Mouse (Mus musculus) urinary bladder, adult 18-20 months (tissue): ENCODE results near the gene Themis2.

Experiments
- DNase-seq, 2 experiments: peaks; one replicate each; pipeline ENCODE4 v3.0.0; 2022; ENCODE audit warnings: low spot score in 2 of 2, mixed read lengths in 2 of 2

The Themis2 gene

DNA sequence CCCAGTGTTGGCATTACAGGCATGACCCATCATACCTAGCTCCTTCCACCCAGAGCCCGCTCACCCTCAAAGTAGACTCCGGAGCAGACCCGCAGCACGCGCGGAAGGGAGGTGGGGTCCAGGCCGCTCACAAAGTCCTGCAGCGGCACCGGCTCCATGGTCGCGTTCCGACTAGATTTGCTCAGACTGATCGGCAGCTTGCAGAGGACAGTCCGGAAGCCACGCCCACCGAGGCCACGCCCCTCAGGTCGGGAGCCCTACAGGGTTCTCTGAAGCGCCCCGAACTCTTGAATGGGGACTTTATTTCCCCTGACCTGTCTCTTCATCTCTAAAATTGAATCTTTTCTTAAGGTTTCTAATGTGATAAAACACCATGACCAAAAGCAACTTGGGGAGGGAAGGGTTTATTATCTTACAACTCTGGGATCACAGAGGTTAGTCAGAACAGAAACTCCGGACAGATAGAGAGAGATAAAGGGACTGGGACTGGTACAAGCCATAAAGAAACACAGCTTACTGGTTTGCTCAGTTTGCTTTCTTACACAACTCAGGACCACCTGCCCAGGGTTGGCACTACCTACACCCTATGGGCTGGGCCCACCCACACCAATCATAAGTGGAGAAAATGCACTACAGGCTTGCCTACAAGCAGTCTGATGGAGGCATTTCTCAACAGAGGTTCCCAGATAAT is at the start of gene Themis2:
TSS of gene Themis2 (minus strand) at position 192 of the 691 bp plus-strand sequence.
- DNase-seq = peak; percentile 46 to 60

DNA sequence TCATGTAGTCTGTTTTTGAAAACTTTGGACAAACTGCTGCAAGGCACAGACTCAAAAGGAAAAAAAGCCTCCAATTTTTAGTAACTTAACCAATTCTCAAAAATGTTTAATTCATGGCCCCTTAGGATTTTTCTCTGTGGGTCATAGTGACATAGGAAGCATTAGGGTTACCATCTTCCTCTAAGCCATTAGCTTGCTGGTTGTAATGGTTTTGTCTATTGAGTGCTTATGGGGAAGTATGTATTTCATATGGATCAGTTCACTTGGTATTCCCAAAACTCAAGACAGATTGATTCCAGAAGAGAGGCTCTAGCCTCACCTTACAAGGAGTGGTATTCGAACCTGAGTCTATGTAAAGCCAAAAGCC is 47.5 kb upstream of the Themis2 start:
- DNase-seq = no peak

DNA sequence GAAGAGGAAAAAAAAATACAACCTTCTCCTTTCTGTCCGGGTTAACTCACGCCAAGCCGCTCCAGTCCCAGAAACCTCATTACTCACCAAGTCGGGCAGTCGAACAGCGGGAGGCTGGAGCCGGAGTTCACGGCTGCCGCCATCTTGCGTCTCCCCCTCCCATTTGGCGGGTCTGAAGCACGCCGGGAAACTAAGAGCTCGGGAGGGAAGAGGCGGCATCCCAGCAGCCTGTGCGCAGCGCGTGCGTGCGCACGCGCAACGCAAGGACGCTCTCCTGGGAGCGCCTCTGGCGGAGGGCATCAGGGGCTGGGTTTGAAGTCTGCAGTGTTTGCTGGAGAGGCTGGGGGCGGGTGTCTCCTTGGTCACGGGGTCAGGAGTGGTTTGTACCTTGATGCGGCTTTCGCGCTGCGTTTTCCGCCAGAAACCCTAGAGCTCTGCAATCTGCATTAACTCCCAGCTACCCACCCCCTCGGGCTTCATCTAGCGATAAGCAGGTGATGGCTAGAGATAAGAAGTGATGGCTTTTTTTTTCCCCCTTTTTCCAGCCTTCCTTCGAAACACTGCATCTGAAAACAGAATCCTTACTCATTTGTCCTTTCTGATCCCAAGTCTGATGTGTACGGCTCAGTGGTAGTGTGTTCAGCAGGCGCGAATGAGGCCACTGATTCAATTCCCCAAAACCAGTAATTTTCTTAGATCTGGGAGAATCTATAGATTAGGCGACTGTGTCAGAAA is 47.0 kb upstream of the Themis2 start, which contains the start of gene Ppp1r8:
TSS of gene Ppp1r8 (minus strand) at position 200 of the 735 bp plus-strand sequence.
- peak; percentile 60 to 81 for DNase-seq

DNA sequence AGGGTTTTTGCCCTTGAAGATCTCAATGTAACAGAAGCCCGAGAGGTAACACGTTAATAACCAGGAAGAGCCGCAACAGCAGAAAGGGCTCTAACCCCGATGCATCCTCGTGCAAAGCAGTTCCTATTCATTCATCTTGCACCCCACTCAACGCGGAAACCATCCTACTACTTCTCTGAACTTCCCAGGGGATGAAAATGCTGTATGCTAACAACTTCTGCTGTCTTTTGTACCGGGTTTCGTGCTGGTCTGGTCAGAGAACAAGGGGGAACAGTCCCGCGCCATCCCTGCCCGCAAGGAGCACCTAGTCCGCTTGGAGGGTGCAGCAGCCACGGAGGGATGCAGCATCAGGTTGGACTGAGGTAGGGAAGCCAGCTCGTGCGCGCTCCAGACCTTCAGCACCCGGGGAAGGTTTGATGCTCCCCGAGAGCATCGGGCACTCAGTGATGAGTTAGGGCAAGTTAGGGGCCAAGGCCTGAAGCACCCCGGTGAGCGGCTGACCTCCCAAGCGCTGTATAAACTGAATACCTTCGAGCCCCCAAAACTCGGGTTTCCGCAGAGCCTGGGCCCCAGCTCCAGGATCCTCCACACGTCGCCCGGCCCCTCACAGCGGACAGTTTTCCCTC is 46.2 kb upstream of the Themis2 start:
- peak; percentile 6 to 39 for DNase-seq

DNA sequence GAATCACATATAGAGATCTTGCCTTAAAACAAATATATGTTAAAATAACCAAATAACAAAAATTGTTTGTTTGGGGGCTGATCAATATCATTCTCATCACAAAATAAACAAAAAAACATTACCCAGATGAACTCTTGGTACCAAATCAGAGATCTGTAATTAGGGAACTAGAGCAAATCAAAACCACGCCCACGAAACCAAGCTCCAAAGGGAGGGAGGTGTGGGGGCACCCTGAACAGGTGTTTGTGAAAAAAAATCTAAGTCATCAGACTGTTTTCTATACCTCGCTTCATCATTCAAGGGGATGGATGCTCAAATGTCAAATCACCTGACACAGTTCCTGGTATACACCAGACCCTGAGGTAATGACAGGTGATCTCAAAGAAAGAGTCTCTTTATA is 45.3 kb upstream of the Themis2 start:
- no peak for DNase-seq

DNA sequence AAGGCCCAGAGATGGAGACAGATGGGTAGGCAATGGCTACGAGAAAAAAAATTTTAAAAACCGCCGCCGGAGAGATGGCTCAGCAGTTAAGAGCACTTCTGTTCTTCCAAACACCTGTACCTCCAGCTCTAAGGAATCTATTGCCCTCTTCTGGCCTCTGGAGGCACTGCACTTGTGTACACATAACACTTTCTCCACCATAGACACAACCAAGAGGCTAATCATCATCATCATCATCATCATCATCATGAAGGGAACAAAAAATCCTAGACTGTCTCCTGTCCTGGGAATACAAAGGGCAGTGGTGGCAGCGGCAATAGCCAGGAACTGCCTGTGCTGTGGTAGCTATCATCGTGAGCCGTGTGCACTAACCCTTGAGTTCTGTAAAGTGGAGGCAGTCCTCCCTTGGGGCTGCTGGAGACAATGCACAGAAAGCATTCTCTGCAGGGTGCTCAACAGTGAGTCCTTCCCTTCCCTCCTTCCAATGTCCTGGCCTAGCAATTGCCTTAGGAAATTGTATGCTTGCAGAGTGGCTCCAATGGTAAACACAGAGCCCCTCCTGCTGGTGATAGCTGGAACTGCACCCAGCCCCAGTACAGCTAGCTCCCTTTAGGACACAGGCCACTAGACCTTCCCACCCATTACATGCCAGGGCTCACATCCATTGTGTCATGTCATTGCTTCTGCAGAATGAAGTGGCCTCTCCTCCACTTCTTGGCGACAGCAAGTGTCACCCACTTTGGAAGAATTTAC is 27.6 kb upstream of the Themis2 start:
- peak in 1 of 2 experiments; percentile 30 for DNase-seq

DNA sequence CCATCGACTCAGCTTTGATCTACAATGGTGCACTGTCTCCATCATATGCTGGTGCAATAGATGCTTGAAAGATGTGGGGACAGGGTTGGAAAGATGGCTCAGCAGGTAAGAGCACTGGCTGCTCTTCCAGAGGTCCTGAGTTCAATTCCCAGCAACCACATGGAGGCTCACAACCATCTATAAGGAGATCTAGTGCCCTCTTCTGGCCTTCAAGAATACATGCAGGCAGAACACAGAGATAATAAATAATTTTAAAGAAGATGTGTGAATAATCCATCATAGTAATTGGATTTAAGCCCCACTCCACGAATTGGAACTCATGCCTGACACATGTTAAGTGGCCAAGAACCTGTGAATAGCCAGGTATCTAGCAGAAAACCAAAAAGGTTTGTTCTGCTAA is 22.3 kb upstream of the Themis2 start:
- no peak for DNase-seq

DNA sequence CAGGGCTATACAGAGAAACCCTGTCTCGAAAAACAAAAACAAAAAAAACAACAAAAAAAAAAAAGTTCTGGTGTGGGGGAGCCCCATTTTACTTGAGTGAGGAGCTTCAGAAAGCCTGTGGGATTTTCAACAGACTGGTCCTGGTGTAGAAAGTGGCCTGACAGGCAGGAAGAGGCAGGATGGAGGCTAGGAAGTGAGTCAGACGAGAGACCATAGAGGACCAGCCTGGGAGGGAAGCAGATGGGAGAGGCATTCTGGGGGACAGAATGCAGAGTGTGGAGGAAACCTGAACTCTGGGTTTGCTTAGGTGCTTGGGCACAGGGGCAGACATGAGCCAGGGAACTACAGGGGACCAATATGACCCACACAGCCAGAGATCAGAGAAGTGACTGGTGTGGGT is 20.7 kb upstream of the Themis2 start:
- DNase-seq = no peak

DNA sequence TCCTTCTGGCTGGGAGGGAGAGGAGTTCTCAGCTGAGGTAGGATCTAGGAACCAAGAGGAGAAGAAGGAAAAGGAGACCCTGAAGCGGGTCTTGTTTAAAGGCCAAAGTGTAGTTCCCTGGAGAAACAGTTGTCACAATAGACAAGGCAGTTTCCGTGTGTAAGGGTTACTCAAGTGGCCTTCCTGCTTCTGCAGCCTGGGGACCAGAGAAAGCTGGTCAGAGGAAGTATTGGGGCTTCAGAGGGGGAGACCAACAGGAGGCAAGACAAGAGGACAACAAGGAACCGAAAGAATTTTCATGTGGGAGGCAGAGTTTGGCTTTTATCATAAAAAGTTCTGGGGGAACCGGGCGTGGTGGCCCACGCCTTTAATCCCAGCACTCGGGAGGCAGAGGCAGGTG is 20.2 kb upstream of the Themis2 start:
- no peak for DNase-seq

DNA sequence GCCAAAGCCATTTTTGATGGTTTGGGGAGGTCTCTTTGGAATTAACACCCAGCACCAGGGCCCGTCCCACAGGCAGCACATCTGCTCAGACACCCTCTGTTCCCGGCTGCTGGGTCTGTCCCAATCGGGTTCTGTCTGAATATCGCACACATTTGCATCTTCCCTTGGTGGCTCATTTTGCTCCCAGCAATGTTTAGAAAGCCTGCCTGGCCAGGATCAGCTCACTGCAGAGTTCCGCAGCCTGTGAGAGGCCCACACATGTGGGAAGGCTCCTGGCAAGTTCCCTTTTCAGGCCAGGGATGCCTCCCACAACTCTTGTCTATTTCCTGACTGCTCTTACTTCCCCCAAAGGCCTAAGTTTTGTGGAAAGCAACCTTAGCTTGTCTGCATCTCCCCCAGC is 13.4 kb upstream of the Themis2 start:
- DNase-seq = no peak

DNA sequence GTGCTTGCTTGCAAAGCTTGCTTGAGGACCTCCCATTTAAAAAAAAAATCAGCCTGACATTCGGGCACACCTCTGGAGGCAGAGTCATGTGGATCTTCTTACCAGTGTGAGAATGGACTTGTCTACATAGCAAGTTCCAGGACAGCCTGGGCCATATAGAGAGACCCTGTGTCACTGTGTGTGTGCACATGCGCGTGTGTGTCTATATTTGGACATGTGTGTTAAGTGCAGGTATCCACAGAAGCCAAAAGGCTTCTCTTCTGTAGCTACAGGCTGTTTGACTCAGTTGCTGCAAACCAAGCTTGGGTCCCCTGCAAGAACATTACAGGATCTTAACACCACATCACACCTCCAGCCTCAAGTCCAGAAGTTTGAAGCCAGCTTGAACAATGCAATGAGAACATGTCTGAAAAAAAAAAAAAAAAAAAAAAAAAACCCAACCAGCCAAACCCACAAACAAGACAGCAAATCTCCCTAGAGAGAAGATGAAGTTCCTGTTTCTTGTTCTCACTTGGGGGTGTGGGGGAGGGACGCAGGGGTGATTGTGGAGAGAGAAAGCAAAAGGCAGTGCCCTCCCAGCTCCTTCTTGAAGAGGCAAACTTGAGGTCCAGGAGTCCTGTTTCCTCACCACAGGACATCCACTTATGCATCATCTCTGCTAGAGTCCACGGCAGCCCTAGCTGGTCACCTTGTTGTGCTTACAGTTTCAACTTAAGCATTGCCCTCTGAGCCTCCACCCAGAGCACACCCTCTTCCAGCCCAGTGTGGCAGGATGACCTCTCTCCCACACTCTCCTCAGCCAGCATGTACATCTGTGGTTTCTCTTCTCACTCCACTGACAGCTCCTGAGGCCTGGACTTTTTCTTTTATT is 11.8 kb upstream of the Themis2 start:
- no peak for DNase-seq

DNA sequence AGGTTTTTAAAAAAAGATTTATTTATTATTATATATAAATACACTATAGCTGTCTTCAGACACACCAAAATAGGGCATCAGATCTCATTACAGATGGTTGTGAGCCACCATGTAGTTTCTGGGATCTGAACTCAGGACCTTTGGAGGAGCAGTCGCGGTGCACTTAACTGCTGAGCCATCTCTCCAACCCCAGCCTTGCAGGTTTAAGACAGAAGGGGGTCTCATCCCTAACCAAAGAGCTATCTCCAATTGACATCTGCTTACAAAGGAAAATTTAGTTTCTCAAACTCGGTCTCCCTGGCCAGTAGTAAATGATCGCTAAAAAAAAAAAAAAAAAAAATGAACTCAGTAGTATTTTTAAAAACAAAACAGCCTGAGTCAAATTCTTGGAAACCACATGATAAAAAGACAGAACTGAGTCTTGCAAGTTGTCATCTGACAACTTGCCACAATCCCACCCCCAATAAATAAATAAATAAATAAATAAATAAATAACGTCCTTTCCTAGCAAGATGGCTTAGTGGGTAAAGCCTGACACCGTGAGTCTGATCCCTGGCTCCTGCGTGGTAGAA is 10.5 kb upstream of the Themis2 start:
- no peak for DNase-seq

DNA sequence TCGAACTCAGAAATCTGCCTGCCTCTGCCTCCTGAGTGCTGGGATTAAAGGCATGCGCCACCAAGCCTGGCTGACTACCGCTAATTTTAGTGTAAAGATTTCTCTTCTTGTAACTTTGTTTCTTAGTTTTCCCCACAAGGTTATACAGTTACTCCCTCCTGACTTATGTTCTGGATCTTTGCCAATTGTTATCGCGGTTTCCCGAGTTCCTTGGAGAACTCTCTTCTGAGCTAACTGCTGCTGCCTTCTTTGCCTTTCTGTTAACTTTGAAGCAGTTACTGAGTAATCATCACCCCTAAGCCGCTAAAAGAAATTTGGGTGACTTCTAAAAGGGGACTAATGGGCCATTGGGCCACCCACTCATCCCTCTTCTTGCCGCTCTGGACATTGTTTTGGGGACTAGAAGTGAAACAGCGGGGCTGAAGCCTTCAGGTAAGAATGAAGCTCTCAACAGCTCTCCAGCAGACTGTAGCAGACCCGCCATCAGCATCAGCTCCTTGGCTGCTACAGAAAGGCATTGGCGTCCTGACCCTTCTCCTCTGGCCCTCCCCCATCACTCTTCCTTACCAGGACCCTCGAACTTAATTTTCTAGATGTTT is 9.5 kb upstream of the Themis2 start:
- DNase-seq = no peak

DNA sequence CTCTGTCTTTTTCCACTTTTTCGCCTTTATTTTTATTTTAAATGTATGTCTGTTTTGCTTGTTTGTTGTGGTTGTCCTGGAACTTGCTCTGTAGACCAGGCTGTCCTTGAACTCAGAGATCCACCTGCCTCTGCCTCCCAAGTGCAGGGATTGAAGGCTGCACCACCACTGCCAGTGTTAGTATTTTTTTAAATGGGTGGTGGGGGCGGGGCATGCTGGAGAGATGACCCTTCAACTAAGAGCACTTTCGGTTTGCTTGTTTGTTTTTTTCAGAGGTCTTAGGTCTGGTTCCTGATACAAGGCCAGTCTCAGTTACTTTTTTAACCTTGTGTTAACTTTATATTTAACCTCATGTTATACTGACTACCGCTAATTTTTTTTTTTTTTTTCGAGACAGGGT is 9.0 kb upstream of the Themis2 start:
- DNase-seq = no peak

DNA sequence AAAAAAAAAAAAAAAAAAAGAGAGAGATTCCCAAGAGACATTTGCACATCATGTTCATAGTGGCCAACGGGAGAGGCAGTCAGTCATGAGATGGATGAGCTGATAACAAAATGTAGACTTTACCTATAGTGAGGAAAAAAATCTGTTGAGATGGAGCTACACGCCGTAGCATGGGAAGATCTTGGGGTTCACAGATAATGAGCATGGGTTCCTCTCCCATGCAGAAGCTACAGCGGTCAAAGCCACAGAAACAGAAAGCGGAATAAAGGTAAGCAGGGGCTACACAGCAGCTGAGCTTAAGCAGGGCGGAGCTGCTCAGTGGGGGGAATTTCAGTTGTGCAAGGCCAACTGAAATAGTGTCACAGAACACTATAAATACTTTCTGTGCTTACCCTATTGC is 8.1 kb upstream of the Themis2 start:
- no peak for DNase-seq

DNA sequence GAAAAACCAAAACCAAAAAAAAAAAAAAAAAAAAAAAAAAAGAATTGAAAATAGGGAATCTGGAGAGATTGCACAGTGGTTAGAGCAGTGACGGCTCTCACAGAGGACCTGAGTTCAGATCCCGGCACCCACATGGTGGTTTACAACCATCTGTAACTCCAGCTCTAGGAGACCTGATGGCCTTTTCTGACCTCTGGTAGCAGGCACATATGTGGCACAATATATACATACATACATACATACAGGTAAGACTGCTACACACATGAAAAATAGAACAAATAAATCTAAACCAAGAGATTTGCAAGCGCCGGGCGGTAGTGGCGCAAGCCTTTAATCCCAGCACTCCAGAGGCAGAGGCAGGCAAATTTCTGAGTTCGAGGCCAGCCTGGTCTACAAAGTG is 7.7 kb upstream of the Themis2 start:
- no peak for DNase-seq

DNA sequence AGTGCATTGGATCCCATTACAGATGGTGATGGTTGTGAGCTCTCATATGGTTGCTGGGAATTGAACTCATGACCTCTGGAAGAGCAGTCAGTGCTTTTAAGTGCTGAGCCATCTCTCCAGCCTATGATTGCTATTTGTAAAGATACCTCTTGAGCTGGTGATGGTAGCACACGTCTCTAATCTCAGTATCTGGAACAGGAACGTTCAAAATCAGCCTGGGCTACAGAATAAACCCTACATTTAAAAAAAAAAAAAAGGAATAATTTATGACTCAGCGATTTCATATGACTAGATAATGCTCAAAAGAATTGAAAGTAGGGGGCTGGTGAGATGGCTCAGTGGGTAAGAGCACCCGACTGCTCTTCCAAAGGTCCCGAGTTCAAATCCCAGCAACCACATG is 7.0 kb upstream of the Themis2 start:
- DNase-seq = no peak

DNA sequence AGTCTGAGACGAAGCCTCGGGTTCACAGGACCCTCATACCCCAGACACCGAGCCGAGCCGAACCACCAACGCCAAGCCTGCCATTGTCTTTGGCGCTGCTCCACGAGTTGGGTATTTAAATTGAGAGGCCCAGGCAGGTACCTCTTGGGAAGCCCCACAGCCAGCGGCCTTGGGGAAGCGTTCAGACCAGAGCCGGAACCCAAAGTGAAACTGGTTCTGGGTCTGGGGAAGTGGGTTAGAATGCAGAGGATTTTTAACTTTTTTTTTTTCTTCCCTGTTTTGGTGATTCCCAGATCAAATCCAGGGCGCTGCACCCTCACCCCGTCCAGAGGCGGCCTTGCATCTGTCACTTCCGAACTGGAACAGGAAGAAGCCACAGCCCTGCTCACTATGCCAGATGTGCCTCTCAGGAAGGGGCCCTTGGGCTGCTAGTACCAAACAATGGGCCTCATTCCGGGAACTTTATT is 6.0 kb upstream of the Themis2 start:
- DNase-seq = no peak

DNA sequence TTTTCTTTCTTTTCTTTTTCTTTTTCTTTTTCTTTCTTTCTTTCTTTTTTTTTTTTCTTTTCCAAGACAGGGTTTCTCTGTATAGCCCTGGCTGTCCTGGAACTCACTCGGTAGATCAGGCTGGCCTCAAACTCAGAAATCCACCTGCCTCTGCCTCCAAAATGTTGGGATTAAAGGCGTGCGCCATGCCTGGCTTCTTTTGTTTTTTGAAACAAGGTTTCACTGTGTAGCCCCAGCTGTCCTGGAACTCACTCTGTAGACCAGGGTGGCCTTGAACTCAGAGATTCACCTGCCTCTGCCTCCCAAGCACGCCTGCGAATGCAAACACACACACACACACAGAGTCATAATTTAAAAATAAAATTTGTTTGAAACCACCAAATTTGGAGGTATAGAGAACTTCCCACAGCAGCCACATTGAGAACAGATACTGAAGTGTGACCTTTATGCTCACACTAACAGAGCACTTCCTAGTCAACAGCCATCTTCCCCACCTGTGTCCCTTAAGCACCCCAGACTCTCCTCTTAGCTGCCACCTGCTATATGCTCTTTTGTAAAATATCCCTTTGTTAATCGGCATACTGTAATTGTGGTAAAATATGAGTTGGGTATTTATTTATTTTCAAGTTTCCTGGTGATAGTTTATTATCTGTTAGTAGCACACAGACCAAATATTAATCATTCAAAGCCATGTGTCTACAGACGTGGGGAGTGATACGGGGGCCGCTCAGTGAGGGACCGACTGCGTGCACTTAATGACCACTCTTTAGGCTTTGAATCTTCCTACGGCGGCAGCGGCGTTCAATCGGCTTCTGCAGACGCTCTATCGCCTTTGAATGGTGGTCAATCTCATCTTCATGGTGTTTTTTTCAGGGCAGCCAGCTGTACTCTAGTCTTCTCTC is 5.2 kb upstream of the Themis2 start:
- no peak for DNase-seq
